Mouse (Mus musculus) G1E-ER4 (cell line): ENCODE measurements around the gene Ptpre. TPM values are rescaled to one million over a fixed set of nuclear protein-coding genes. Genes with fewer than 3 reads are reported as not detected.

ENCODE experiments used
- GATA1 ChIP-seq: IDR thresholded peaks from one replicate; pipeline ENCODE4 v1.8.0; 2012; ENCODE audit warnings: low read length, inconsistent platforms
- polyA plus RNA-seq: library from polyadenylated mRNA; stranded (reverse); fragments of >175 nt; gene quantifications from 2 replicates; pipeline ENCODE4 v1.2.3, GENCODE M21; 2012

Gene Ptpre
- polyA plus RNA-seq, 1 experiment: 23.2 TPM

GRCm38 (mm10) chr7:135556663-135557402 is 19.6 kb downstream of the Ptpre start:
- no peak for TF ChIP-seq GATA1

GRCm38 (mm10) chr7:135560280-135560679 is 23.0 kb downstream of the Ptpre start:
- TF ChIP-seq GATA1: no peak

DNA sequence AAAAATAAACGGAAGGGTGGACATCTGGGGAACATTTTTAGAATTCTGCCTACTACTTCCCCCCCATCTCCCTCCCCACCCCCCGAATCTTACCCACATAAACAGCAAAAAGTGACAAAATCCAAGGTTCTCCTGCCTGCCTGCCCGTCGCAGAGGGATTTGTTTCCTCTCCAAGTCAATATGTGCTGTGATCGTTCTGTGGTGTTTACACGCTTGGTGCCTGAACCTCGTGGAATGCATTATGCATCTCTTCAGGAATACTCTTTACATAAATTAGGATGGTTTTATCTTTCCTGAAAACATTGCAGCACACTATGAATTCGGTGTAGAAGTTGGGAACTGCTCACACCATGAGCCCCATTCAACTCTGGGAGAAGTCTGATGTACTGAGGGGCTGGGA is 26.7 kb downstream of the Ptpre start:
- no peak for TF ChIP-seq GATA1

- TF ChIP-seq GATA1: no peak
These were observed 28.7 kb downstream of the Ptpre start for GRCm38 (mm10) chr7:135566013-135566412.

DNA sequence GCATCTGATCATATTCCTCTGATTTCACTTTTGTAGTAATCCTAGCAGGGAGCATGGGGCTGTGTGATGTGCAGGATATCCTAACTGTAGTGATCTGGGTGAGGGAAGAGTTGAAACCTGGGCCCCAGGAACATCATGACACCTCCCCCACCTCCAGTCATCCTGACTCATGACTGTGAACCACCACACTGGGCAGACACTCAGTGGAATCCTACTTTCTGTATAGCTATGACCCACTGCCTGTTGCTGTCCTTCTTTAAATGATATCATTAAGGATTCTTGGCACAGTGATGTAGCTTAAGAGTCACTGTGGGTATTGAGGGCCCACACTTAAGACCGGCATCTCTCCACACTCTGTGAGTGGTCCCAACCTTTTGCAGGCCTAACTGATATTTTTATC is 30.3 kb downstream of the Ptpre start:
- no peak for TF ChIP-seq GATA1

- no peak for TF ChIP-seq GATA1
These were observed 31.3 kb downstream of the Ptpre start for GRCm38 (mm10) chr7:135568550-135568949.

DNA sequence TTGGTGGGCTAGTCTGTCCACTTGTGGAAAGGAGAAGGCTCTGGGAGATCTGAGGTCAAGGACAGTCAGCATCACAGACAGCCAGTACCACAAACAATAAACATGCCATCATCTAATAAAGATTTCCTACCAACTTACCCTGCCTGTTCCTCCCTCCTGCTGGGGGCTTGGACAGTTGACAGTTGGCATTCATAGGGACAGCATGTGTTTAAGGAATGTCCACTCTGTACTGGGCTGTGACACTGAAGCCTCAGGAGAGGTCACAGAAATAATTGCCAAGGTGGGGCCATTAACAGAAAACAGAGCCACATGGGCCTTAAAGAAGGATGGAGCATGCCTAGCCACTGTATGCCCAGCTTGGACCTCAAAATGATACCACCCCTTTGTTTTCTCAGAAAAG is 34.1 kb downstream of the Ptpre start:
- no peak for TF ChIP-seq GATA1

- no peak for TF ChIP-seq GATA1
These were observed 34.8 kb downstream of the Ptpre start for GRCm38 (mm10) chr7:135571951-135572559.

DNA sequence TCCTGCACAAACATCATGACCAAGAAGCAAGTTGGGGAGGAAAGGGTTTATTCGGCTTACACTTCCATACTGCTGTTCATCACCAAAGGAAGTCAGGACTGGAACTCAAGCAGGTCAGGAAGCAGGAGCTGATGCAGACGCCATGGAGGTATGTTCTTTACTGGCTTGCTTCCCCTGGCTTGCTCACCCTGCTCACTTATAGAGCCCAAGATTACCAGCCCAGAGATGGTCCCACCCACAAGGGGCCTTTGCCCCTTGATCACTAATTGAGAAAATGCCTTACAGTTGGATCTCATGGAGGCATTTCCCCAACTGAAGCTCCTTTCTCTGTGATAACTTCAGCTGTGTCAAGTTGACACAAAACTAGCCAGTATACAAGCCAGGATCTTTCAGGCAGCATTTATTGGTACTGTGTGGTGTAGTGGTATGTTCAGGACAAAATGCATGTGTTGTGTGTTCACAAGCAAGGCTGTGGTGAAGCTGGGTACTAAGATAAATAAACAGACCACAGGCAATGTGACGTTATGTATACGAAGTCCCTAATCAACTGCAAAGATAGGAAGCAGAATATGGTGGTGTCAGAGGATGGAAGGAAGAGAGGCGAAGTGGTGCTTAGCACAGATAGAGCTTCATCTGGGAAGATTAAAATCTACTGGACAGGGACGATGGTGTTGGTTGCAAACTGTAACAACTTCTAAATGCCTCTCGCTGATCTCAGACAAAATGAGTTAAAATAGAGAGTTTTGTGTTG is 38.2 kb downstream of the Ptpre start:
- peak; percentile 87 for TF ChIP-seq GATA1

DNA sequence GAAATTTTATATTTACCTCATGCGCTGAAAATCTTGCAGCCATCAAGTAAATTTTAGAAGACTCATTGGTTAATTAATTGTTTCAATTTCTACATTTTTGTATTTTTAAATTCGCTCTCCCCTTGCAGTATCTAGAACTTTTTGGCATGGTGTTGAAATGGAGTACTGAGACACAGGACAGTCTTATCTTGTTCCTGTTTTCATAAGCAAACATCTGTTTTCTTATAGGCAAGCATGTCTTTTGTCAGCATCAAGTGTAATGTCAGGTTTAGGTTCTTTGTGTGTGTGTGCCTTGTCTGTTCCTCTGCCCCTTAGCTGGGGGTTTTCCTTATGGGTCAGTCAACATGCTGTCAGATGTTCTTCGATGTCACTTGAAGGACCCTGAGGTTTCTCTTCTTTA is 39.0 kb downstream of the Ptpre start:
- no peak for TF ChIP-seq GATA1

- TF ChIP-seq GATA1: no peak
These were observed 41.5 kb downstream of the Ptpre start for GRCm38 (mm10) chr7:135578715-135579325.

- TF ChIP-seq GATA1: peak; percentile 17
These were observed 43.2 kb downstream of the Ptpre start for GRCm38 (mm10) chr7:135580306-135581091.

DNA sequence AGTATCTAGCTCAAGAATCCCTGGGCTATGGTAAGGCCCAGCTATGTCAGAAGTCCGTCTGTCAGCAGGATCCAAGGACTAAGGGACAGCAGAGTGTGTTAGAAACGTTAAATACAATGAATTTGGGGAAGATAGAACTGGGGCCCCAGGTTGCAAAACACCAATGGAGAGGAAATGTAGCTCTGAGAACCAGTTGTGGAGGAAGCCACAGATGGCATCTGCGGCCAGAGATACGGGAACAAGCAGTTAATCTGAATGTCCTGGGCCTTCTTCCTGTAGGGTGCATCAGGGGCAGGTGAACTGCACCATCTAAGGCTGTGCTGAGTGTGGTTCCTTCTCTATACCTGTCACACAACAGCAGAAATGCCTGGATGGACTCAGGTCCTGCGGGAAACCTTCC is 43.8 kb downstream of the Ptpre start:
- peak; percentile 93 for TF ChIP-seq GATA1

- TF ChIP-seq GATA1: no peak
These were observed 47.9 kb downstream of the Ptpre start for GRCm38 (mm10) chr7:135585125-135585687.

DNA sequence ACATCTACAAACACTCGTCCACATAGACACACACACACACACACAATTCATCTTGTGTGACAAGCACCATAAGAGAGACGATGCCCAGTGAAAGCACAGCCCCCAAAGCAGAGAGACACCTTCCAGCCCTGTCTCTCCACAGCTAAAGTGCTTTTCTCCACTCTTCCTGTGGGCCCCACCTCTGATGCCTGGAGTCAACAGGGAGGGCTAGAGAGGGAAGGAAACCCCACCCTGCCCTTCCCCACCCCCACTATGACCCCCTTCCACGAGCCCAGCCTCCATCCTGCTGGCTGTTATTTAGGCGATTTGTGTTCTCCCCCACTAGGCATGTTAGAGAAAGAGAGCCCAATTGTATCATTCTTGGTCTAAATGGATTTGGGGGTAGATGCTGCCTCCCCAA is 49.1 kb downstream of the Ptpre start:
- no peak for TF ChIP-seq GATA1
